15 mouse cellular contexts compared by ENCODE assay signal in the genomic region with DNA sequence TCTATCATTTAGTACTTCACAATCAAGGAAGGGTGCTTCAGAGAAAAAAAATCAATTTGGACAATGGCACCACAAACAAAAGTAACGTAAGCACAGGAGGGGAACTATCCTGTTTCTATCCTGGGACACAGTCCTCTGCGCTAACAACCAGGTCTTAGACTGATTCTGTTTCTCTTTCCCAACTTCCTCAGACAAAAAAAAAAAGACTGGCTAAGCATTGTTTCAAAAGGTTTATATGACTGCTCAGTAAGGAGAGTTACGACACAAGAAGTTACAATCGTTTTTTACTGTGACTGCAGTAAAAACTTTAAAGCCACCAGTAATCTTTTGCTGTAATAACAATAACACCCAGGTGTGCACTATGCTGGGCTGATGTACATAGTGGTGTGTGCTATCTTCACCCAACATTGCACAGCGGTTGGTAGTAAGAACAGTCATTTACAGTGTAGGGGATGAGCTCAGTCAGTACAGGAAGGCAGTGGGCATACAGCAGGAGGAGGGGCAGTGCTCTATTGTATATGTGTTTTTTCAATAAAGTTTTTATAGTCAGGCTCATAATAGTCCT.
"Had no signal": no experiment of that assay in that cellular context is flagged by ENCODE, and none has a peak within 500 bp of the region (broad histone marks: within the 10 kb centered on the region; RNA-seq: fewer than 3 reads in every experiment).

No protein-coding gene starts in this region.

- H3K4me3 ChIP-seq: layer of hippocampus, adult 2 months; limb, embryonic 13.5 days; midbrain, embryonic 13.5 days; neural tube, embryonic 12.5 days; stomach, embryonic 15.5 days had no signal

- H3K9ac ChIP-seq: limb, embryonic 13.5 days; liver, embryonic 14.5 days; midbrain, embryonic 13.5 days; neural tube, embryonic 12.5 days; stomach, embryonic 15.5 days had no signal

- H3K27me3 ChIP-seq: limb, embryonic 13.5 days; midbrain, embryonic 13.5 days; neural tube, embryonic 12.5 days; stomach, embryonic 15.5 days had no signal

- ATAC-seq: hindbrain, postnatal 0 days; midbrain, embryonic 13.5 days had no signal

- DNase-seq: kidney, adult 8-10 months; kidney, postnatal 25 days; left cerebral cortex, postnatal 4 days; lung, postnatal 36 days; right cerebral cortex, postnatal 4 days; spleen, adult 18-20 months; thymus, adult 2 months; thymus, postnatal 25 days had no signal

- H3K27ac ChIP-seq: hindbrain, postnatal 0 days; layer of hippocampus, adult 2 months; limb, embryonic 13.5 days; liver, embryonic 14.5 days; midbrain, embryonic 13.5 days; neural tube, embryonic 12.5 days; stomach, embryonic 15.5 days had no signal

- H3K4me2 ChIP-seq: limb, embryonic 13.5 days; midbrain, embryonic 13.5 days; neural tube, embryonic 12.5 days; stomach, embryonic 15.5 days had no signal

- H3K4me1 ChIP-seq: midbrain, embryonic 13.5 days; neural tube, embryonic 12.5 days had no signal

- H3K9me3 ChIP-seq: limb, embryonic 13.5 days; midbrain, embryonic 13.5 days; neural tube, embryonic 12.5 days; stomach, embryonic 15.5 days had no signal
